Mouse (Mus musculus): ENCODE measurements around the gene Zfp326.

- TF ChIP-seq CTCF (conservative IDR thresholded peaks at IDR 0.05; ENCODE audit: insufficient read depth, insufficient read length, low read depth, low read length) (no peak), POLR2A (IDR thresholded peaks at IDR 0.05; ENCODE audit: low read depth, low read length) (no peak)
Observed at GRCm38 (mm10) chr5:105867427-105867826, 8.9 kb upstream of the Zfp326 start.
